In the genomic region with DNA sequence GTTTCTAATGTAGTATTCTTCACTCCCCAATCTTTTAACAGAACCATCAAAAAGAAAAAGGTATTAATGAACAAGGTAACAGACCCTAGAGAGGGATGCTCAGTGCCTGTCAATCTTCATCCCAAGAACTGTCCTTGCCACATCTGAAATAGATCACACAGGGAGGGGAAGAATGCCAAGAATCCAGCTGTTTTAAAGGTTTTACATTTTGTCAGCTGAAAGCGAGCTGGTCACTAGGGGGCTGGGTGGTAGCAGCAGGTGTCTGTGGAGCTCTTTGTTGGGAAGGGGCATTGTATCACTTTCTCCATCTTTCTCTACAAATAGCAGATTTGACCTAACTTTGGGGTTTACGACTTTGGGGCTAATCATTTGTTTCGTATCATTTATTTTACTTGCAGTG, we compare ENCODE assay signal across 22 mouse cellular contexts.
A peak's percentile ranks its signal among the peaks of the same experiment; 100 is the strongest.
DNase-seq lines count a peak whose midpoint lies in the region; ATAC-seq and TF ChIP-seq lines count a peak whose summit lies in the region.
"Had no signal": no experiment of that assay in that cellular context is flagged by ENCODE, and none has a peak within 500 bp of the region (broad histone marks: within the 10 kb centered on the region; RNA-seq: fewer than 3 reads in every experiment).

No protein-coding gene starts in this region.

- no peak overlapping the region for H3K4me3 ChIP-seq in midbrain, embryonic 11.5 days (ENCODE audit: low read depth, low read length)
- H3K4me3 ChIP-seq in midbrain, postnatal 0 days (ENCODE audit: low read depth, low read length), result no peak overlapping the region
- no peak overlapping the region for H3K4me3 ChIP-seq in gastrocnemius, adult 2 months
- H3K4me3 ChIP-seq: embryonic facial prominence, embryonic 10.5 days; embryonic facial prominence, embryonic 12.5 days; forebrain, embryonic 13.5 days; forebrain, embryonic 15.5 days had no signal

- no peaks in the 10 kb centered on the region for H3K36me3 ChIP-seq in midbrain, embryonic 11.5 days (ENCODE audit: control insufficient read depth, insufficient read depth, low read length)
- no peaks in the 10 kb centered on the region for H3K36me3 ChIP-seq in midbrain, postnatal 0 days (ENCODE audit: insufficient read depth, low read length)
- H3K36me3 ChIP-seq: embryonic facial prominence, embryonic 10.5 days; embryonic facial prominence, embryonic 12.5 days; forebrain, embryonic 15.5 days; G1E had no signal

- H3K4me1 ChIP-seq in midbrain, embryonic 11.5 days (ENCODE audit: control insufficient read depth, insufficient read depth, low read length), result no peaks in the 10 kb centered on the region
- no peaks in the 10 kb centered on the region for H3K4me1 ChIP-seq in midbrain, postnatal 0 days (ENCODE audit: insufficient read depth, low read length)
- H3K4me1 ChIP-seq: forebrain, embryonic 13.5 days; forebrain, embryonic 15.5 days had no signal

- H3K4me2 ChIP-seq in midbrain, embryonic 11.5 days, result no peak overlapping the region
- H3K4me2 ChIP-seq in midbrain, postnatal 0 days (ENCODE audit: low read depth, low read length, poor library complexity, severe bottlenecking), result no peak overlapping the region
- H3K4me2 ChIP-seq: embryonic facial prominence, embryonic 12.5 days; forebrain, embryonic 13.5 days; forebrain, embryonic 15.5 days had no signal

- no peaks in the 10 kb centered on the region for H3K27me3 ChIP-seq in midbrain, embryonic 11.5 days (ENCODE audit: control insufficient read depth, insufficient read depth, low read length)
- no peaks in the 10 kb centered on the region for H3K27me3 ChIP-seq in midbrain, postnatal 0 days (ENCODE audit: insufficient read depth, low read length)
- H3K27me3 ChIP-seq: forebrain, embryonic 13.5 days; forebrain, embryonic 15.5 days; Patski had no signal

- 41% methylated on average over 3 of the region's 3 CpGs for WGBS in midbrain, embryonic 11.5 days
- 50% methylated on average over 3 of the region's 3 CpGs for WGBS in midbrain, postnatal 0 days

- ATAC-seq in midbrain, embryonic 11.5 days (ENCODE audit: low FRiP score), result no peak
- no peak for ATAC-seq in midbrain, postnatal 0 days (ENCODE audit: low FRiP score)
- no peak for ATAC-seq in megakaryocyte progenitor cell, adult 5-6 weeks (replicated peaks; ENCODE audit: poor library complexity)
- ATAC-seq: activated CD4-positive, CD25-positive, alpha-beta regulatory T cell, adult 4 months; forebrain, embryonic 13.5 days; forebrain, embryonic 15.5 days; Patski had no signal

- TF ChIP-seq CTCF in midbrain, postnatal 0 days (IDR thresholded peaks at IDR 0.05), result no peak
- no peak for TF ChIP-seq CTCF in gastrocnemius, adult 2 months (IDR thresholded peaks at IDR 0.05)

- H3K9ac ChIP-seq in midbrain, embryonic 11.5 days (ENCODE audit: low read length), result no peak overlapping the region
- no peak overlapping the region for H3K9ac ChIP-seq in midbrain, postnatal 0 days (replicated peaks; ENCODE audit: low read length, poor library complexity, severe bottlenecking)
- H3K9ac ChIP-seq: embryonic facial prominence, embryonic 12.5 days; forebrain, embryonic 13.5 days; forebrain, embryonic 15.5 days had no signal

- peak; percentile 47 for DNase-seq in midbrain, embryonic 11.5 days (ENCODE audit: low spot score, missing footprints)
- DNase-seq in midbrain, postnatal 0 days (ENCODE audit: low spot score), result no peak
- DNase-seq in ES-CJ7 (ENCODE audit: low read depth, low spot score), result peak; percentile 45
- DNase-seq in R1 (ENCODE audit: low read depth, low spot score), result peak; percentile 77
- peak; percentile 61 for DNase-seq in mesoderm, embryonic 11.5 days (ENCODE audit: low read depth, low spot score)
- DNase-seq in gastrocnemius, adult 2 months, result no peak
- DNase-seq: adrenal gland, adult 8-10 months; adrenal gland, postnatal 14 days; adrenal gland, postnatal 36 days; cerebellum, adult 11-12 months; cerebellum, adult 2 months; cerebellum, adult 9-10 months; cerebellum, postnatal 10 days; cerebellum, postnatal 25 days had no signal

- intact Hi-C loops in gastrocnemius, adult 2 months (cut with DNase I), result no loop called here

- no peak overlapping the region for H3K27ac ChIP-seq in midbrain, embryonic 11.5 days (ENCODE audit: low read depth, low read length)
- no peak overlapping the region for H3K27ac ChIP-seq in midbrain, postnatal 0 days (ENCODE audit: low read depth, low read length)
- no peak overlapping the region for H3K27ac ChIP-seq in gastrocnemius, adult 2 months
- H3K27ac ChIP-seq: embryonic facial prominence, embryonic 10.5 days; embryonic facial prominence, embryonic 12.5 days; forebrain, embryonic 13.5 days; forebrain, embryonic 15.5 days had no signal

- H3K9me3 ChIP-seq in midbrain, embryonic 11.5 days (ENCODE audit: control insufficient read depth, low read length), result no peaks in the 10 kb centered on the region
- no peaks in the 10 kb centered on the region for H3K9me3 ChIP-seq in midbrain, postnatal 0 days (ENCODE audit: low read length)
- H3K9me3 ChIP-seq: embryonic facial prominence, embryonic 10.5 days; embryonic facial prominence, embryonic 12.5 days; forebrain, embryonic 13.5 days; forebrain, embryonic 15.5 days; G1E had no signal

Comparison
In these comparisons a context has a peak if more than half of its experiments do, and no peak if none do; other contexts are left out.
1. DNase-seq: peak in midbrain, embryonic 11.5 days (single experiment), ES-CJ7 (single experiment), R1 (single experiment) and mesoderm, embryonic 11.5 days (single experiment); none in midbrain, postnatal 0 days (single experiment) and gastrocnemius, adult 2 months (single experiment).